Mouse (Mus musculus) lung, embryonic 15.5 days (tissue): ENCODE measurements around the gene Tnk2. TPM values are rescaled to one million over a fixed set of nuclear protein-coding genes. Genes with fewer than 3 reads are reported as not detected.
A peak's percentile ranks its signal among the peaks of the same experiment; 100 is the strongest.

Source experiments
- ATAC-seq: fragments of 200-750 bp; cut with Nextera tagmentation; 2 replicates; pipeline ENCODE4 v1.8.0; 2017; ENCODE audit warnings: moderate number of reproducible peaks, borderline replicate concordance; ENCODE audit not compliant: low FRiP score, low TSS enrichment; ENCODE audit errors: extremely low read depth
- H3K27ac ChIP-seq: fragments of 300-500 bp; sonication (generic); 2 replicates; pipeline ENCODE4 v1.5.1; 2015; ENCODE audit warnings: moderate library complexity, mild to moderate bottlenecking, inconsistent platforms
- H3K27me3 ChIP-seq: fragments of 300-500 bp; sonication (generic); 2 replicates; pipeline ENCODE4 v1.6.1; 2015; ENCODE audit warnings: inconsistent platforms
- H3K36me3 ChIP-seq: fragments of 300-500 bp; sonication (generic); 2 replicates; pipeline ENCODE4 v1.6.1; 2015; ENCODE audit warnings: inconsistent platforms
- H3K4me1 ChIP-seq: fragments of 300-500 bp; sonication (generic); 2 replicates; pipeline ENCODE4 v1.6.1; 2015; ENCODE audit warnings: inconsistent platforms
- H3K4me2 ChIP-seq: fragments of 300-500 bp; sonication (generic); 2 replicates; pipeline ENCODE4 v1.6.1; 2015; ENCODE audit warnings: inconsistent platforms, mild to moderate bottlenecking, moderate library complexity
- H3K4me3 ChIP-seq: fragments of 300-500 bp; sonication (generic); 2 replicates; pipeline ENCODE4 v1.5.1; 2015; ENCODE audit warnings: mild to moderate bottlenecking, inconsistent platforms
- H3K9ac ChIP-seq: fragments of 300-500 bp; sonication (generic); 2 replicates; pipeline ENCODE4 v1.6.1; 2015; ENCODE audit warnings: inconsistent platforms
- H3K9me3 ChIP-seq: fragments of 300-500 bp; sonication (generic); 2 replicates; pipeline ENCODE4 v1.6.1; 2016; ENCODE audit warnings: inconsistent platforms
- WGBS: fragments of 180-500 bp; shearing (Covaris S2); methylation state at CpG from one replicate; pipeline ENCODE4 v1.1.7; 2015; 5-methylcytosine and 5-hydroxymethylcytosine counted together
- polyA plus RNA-seq: library from polyadenylated mRNA; unstranded; fragments of >200 nt; fragmentation: Nextera tagmentation; extraction: Ambion mirVana; gene quantifications from 2 replicates; pipeline ENCODE4 v1.2.1, GENCODE M21; 2015

The Tnk2 gene
- polyA plus RNA-seq, 1 experiment from 2014 or later: 17.2 TPM

DNA sequence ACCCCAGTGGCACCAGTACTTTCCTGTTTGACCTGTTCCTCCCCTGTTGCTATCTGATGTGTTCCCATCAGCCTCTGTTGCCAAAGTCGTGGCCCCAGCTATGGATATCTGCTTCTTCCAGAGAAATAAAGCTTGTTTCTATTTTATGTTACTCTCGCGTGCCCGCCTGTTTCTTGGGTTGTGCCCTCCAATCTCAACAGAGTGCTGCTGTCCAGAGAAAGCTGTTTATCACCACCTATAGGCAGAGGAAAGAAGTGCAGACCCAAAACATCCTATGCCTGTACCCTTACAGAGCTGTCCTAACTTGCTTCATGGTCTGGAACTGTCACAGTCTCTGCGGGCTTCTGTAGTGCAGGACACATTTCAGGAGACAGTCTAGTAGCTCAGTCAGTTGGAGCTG lies 39.7 kb downstream of the Tnk2 start:
- H3K27ac ChIP-seq: 0 out of 2 replicates have a peak overlapping the region, but pooled peaks have one; percentile 1
- no peaks in the 10 kb centered on the region for H3K9me3 ChIP-seq
- H3K4me3 ChIP-seq: no peak overlapping the region
- peaks cover 33% of the 10 kb centered on the region for H3K36me3 ChIP-seq
- H3K27me3 ChIP-seq: no peaks in the 10 kb centered on the region
- ATAC-seq: no peak
- peaks cover 14% of the 10 kb centered on the region for H3K4me1 ChIP-seq
- no peak overlapping the region for H3K4me2 ChIP-seq
- WGBS: 54% methylated on average over 5 of the region's 5 CpGs
- no peak overlapping the region for H3K9ac ChIP-seq

- H3K4me1 ChIP-seq: peaks cover 14% of the 10 kb centered on the region
- no peak overlapping the region for H3K9ac ChIP-seq
- no peak for ATAC-seq
- H3K9me3 ChIP-seq: no peaks in the 10 kb centered on the region
- 28% methylated on average over 10 of the region's 10 CpGs for WGBS
- H3K27me3 ChIP-seq: no peaks in the 10 kb centered on the region
- no peak overlapping the region for H3K27ac ChIP-seq
- peaks cover 14% of the 10 kb centered on the region for H3K36me3 ChIP-seq
- H3K4me3 ChIP-seq: no peak overlapping the region
- H3K4me2 ChIP-seq: no peak overlapping the region
These were observed 41.7 kb downstream of the Tnk2 start for GRCm38 (mm10) chr16:32685405-32685804.

GRCm38 (mm10) chr16:32685998-32686397 lies 42.3 kb downstream of the Tnk2 start:
- ATAC-seq: no peak
- Histone ChIP-seq H3K27ac (no peak overlapping the region), H3K9me3 (no peaks in the 10 kb centered on the region), H3K27me3 (no peaks in the 10 kb centered on the region), H3K4me2 (no peak overlapping the region), H3K9ac (no peak overlapping the region), H3K4me1 (peaks cover 14% of the 10 kb centered on the region), H3K4me3 (no peak overlapping the region), H3K36me3 (peaks cover 9% of the 10 kb centered on the region)
- 53% methylated on average over 5 of the region's 5 CpGs for WGBS

- H3K36me3 ChIP-seq: peaks cover 6% of the 10 kb centered on the region
- no peak overlapping the region for H3K4me3 ChIP-seq
- 81% methylated on average over 5 of the region's 5 CpGs for WGBS
- no peak for ATAC-seq
- H3K4me2 ChIP-seq: no peak overlapping the region
- H3K9ac ChIP-seq: no peak overlapping the region
- no peak overlapping the region for H3K27ac ChIP-seq
- peaks cover 14% of the 10 kb centered on the region for H3K4me1 ChIP-seq
- H3K27me3 ChIP-seq: no peaks in the 10 kb centered on the region
- no peaks in the 10 kb centered on the region for H3K9me3 ChIP-seq
These were observed 43.5 kb downstream of the Tnk2 start for GRCm38 (mm10) chr16:32687221-32687620.

DNA sequence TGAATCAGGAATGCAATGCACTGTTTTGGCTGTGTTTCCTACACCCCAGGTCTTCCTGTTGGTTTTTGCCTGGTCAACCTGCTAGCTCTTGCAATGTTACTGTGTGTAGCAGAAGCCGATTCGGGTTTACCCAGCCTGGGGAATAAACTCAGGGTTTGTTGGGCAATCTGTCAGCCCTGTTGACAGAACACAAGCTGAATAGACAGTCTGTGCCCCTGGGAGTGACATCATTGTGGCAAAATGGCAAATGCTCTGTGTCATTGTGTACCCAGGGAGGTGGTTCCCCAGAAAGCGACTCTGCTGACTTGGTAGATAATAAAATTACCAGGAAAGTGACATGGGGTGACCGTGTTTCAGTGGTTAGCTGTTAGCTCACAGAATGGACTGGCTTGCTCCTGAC lies 45.1 kb downstream of the Tnk2 start:
- no peak for ATAC-seq
- H3K36me3 ChIP-seq: no peaks in the 10 kb centered on the region
- no peak overlapping the region for H3K4me2 ChIP-seq

DNA sequence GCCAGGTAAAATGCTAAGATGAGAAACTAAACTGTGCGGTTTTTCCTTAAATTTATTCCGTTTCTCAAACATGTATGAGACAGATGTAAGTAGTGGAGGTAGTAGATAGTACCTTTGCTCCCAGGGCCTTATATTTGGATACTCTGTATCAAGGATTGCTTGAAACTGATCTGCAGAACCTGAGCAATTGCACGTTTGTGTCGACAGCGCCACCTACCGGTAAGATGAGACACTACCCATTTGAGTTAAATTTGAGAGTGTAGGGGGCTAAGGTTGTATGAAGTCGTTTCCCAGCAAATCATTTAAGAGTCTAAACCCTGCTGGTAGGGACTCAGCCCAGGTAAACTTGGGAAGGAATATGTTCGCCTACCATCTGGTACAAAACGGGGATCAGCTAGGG lies 45.8 kb downstream of the Tnk2 start:
- peak; percentile 35; the same call in 1 of the 2 replicates for ATAC-seq
- Histone ChIP-seq H3K9me3 (no peaks in the 10 kb centered on the region), H3K4me1 (peaks cover 7% of the 10 kb centered on the region; the same call in 1 of the 2 replicates), H3K27me3 (no peaks in the 10 kb centered on the region), H3K4me2 (no peak overlapping the region), H3K36me3 (no peaks in the 10 kb centered on the region), H3K27ac (no peak overlapping the region), H3K9ac (no peak overlapping the region), H3K4me3 (no peak overlapping the region)
- 3% methylated on average over 9 of the region's 9 CpGs for WGBS

More for the DNA sequence above, 45.1 kb downstream of the Tnk2 start:
- H3K9me3 ChIP-seq: no peaks in the 10 kb centered on the region
- no peak overlapping the region for H3K9ac ChIP-seq
- H3K4me3 ChIP-seq: no peak overlapping the region
- no peak overlapping the region for H3K27ac ChIP-seq
- H3K4me1 ChIP-seq: peaks cover 7% of the 10 kb centered on the region; the same call in 1 of the 2 replicates
- WGBS: 31% methylated on average over 4 of the region's 4 CpGs
- no peaks in the 10 kb centered on the region for H3K27me3 ChIP-seq

- 35% methylated on average over 7 of the region's 7 CpGs for WGBS
- Histone ChIP-seq H3K27ac (no peak overlapping the region), H3K4me2 (no peak overlapping the region), H3K36me3 (no peaks in the 10 kb centered on the region), H3K9ac (no peak overlapping the region), H3K27me3 (no peaks in the 10 kb centered on the region), H3K9me3 (no peaks in the 10 kb centered on the region), H3K4me1 (peaks cover 12% of the 10 kb centered on the region), H3K4me3 (no peak overlapping the region)
- no peak for ATAC-seq
These were observed 53.3 kb downstream of the Tnk2 start for GRCm38 (mm10) chr16:32696841-32697464.

DNA sequence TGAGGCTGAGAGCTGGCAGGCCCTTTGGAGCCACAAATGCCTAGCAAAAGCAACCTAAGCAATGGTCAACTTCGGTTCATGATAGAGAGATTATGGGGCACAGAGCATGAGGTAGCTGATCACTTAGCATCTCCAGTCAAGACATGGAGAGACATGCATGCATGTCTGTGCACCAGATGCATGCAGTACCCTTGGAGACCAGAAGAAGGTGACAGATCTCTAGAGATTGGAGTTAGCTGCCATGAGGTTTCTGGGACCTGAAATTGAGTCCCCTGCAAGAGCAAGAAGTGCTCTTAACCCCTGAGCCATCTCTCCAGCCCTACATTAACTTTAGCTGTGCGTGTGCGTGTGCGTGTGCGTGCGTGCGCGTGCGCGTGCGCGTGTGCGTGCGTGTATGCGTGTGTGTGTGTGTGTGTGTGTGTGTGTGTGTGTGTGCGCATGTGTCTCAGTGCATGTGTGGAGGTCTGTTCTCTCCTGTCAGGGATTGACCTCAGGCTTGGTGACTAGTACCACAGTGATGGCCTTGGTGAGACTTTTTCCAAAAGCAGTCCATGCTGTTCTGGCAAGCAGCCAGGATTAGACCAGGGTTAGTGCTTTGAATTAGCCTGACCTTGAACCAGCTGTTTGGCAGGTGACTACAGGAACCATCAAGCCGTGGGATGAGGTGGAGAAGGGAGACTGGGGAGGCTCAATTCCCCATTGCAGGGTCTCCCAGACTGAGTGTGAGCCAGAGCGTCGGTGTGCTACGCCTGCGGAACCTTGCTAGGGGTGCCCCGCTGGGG lies 54.2 kb downstream of the Tnk2 start:
- ATAC-seq: no peak
- Histone ChIP-seq H3K9ac (no peak overlapping the region), H3K4me2 (no peak overlapping the region), H3K36me3 (no peaks in the 10 kb centered on the region), H3K4me1 (peaks cover 12% of the 10 kb centered on the region), H3K27me3 (no peaks in the 10 kb centered on the region), H3K4me3 (no peak overlapping the region), H3K27ac (no peak overlapping the region), H3K9me3 (no peaks in the 10 kb centered on the region)
- 90% methylated on average over 22 of the region's 22 CpGs for WGBS

DNA sequence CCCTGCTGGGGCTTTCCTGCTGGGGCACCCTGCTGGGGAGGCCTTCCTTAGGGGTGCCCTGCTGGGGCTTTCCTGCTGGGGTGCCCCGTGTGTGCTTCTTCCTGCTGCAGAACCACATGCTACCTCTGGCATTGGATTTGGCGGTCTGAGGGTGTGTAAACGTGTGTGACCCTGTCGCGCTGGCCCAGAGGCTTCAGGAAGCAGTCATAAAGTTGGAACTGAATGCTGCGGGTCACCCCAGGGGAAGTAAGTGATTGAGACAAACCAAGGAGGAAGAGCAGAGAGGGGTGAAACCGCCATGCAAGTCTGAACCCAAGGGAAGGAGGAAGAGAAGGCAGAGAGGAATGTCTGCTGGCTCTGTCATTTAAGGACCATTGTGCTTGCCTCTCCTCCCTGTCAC lies 54.9 kb downstream of the Tnk2 start:
- WGBS: 35% methylated on average over 7 of the region's 7 CpGs
- H3K4me2 ChIP-seq: no peak overlapping the region
- no peak overlapping the region for H3K9ac ChIP-seq
- ATAC-seq: no peak; the same call in 1 of the 2 replicates
- no peaks in the 10 kb centered on the region for H3K9me3 ChIP-seq
- H3K27ac ChIP-seq: no peak overlapping the region
- H3K4me3 ChIP-seq: no peak overlapping the region
- no peaks in the 10 kb centered on the region for H3K36me3 ChIP-seq
- H3K4me1 ChIP-seq: peaks cover 16% of the 10 kb centered on the region
- no peaks in the 10 kb centered on the region for H3K27me3 ChIP-seq

DNA sequence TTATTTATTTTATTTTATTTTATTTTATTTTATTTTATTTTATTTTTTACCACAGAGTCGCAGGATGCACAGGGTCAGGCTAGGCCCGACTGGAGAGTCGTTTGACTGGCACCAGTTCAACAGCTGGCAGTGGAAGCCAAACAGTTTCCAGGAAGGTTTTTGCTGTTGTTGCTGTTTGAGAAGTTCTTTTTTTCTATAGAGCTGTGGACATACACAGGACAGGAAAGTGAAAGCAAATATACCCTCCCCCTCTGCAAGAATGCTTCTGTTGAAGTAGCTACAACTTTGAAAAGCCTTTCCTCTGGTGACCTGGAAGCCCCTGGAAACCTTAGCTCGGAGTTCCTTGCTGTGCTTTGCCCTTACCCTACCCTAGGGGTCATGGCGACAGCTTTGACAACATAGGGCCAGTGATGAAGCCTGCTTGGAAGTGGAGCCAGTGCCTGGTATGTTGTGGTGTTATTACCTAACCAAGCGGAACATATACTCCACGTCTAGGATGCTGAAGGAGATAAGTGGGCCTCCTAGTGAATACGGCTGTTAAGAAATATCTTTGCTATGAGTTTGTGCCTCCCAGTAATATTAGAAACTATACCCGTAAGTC lies 59.7 kb downstream of the Tnk2 start:
- no peak overlapping the region for H3K4me2 ChIP-seq
- H3K36me3 ChIP-seq: no peaks in the 10 kb centered on the region
- peaks cover 23% of the 10 kb centered on the region for H3K4me1 ChIP-seq
- peak overlapping the region; percentile 49 for H3K27ac ChIP-seq
- no peak for ATAC-seq
- H3K4me3 ChIP-seq: no peak overlapping the region
- no peak overlapping the region for H3K9ac ChIP-seq
- no peaks in the 10 kb centered on the region for H3K27me3 ChIP-seq
- 45% methylated on average over 9 of the region's 9 CpGs for WGBS
- no peaks in the 10 kb centered on the region for H3K9me3 ChIP-seq

GRCm38 (mm10) chr16:32705606-32706005 lies 61.9 kb downstream of the Tnk2 start:
- WGBS: 94% methylated on average over 3 of the region's 3 CpGs

More at GRCm38 (mm10) chr16:32705606-32706005, 61.9 kb downstream of the Tnk2 start:
- Histone ChIP-seq H3K4me2 (no peak overlapping the region), H3K9ac (no peak overlapping the region), H3K27ac (no peak overlapping the region), H3K4me3 (no peak overlapping the region), H3K36me3 (no peaks in the 10 kb centered on the region), H3K4me1 (peaks cover 17% of the 10 kb centered on the region), H3K9me3 (no peaks in the 10 kb centered on the region), H3K27me3 (no peaks in the 10 kb centered on the region)
- ATAC-seq: no peak
